Mouse (Mus musculus) CH12.LX (cell line): ENCODE results near the gene Cntrob.

Experiments used
- CHD1 ChIP-seq: IDR thresholded peaks from 2 replicates; pipeline ENCODE4 v1.6.1; 2012; ENCODE audit warnings: low read depth, low read length, improper control_type of control experiment, inconsistent platforms
- CTCF ChIP-seq, 2 experiments: IDR thresholded peaks in 1 of 2; conservative IDR thresholded peaks in 1 of 2; 2 replicates each; pipeline ENCODE4 v1.5.1; 2011 to 2012; ENCODE audit warnings: low read depth in 2 of 2, low read length in 2 of 2, improper control_type of control experiment in 1 of 2, inconsistent platforms in 1 of 2, mild to moderate bottlenecking in 1 of 2, moderate library complexity in 1 of 2

DNA sequence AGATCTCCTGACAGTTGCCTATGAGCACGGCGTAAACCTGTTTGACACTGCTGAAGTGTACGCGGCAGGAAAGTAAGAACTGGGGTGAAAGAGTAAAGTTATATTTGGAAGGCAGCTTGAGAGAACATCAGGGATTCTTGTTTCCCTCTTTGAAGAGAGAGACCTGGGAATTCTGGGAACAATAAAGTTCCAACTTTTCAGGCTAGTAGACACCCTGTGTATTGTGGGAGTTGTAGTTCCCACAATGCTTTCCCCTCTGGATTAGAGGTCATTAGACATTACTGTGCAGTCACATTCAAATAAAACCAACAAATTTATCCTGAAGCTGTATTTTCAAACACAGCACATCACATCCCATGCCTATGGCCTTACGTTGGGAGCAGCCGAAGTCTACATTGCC is 4.9 kb upstream of the Cntrob start:
- TF ChIP-seq CTCF (conservative IDR thresholded peaks at IDR 0.05 in 1 of 2, IDR thresholded peaks at IDR 0.05 in 1 of 2; ENCODE audit: low read depth in 2 of 2, low read length in 2 of 2) (no peak), CHD1 (no peak)
